Mouse (Mus musculus) mesoderm, embryonic 11.5 days (tissue): ENCODE data around the gene Tnfrsf13c.
"Not testable (repeated sequence)": the region's sequence is repeated elsewhere in the genome, so short reads cannot be mapped to it uniquely, and the experiment has no call there.

Experiments used
- DNase-seq: peaks from one replicate; pipeline ENCODE4 v3.0.0-alpha.2; 2012; ENCODE audit warnings: low read depth, low spot score

Gene Tnfrsf13c

DNA sequence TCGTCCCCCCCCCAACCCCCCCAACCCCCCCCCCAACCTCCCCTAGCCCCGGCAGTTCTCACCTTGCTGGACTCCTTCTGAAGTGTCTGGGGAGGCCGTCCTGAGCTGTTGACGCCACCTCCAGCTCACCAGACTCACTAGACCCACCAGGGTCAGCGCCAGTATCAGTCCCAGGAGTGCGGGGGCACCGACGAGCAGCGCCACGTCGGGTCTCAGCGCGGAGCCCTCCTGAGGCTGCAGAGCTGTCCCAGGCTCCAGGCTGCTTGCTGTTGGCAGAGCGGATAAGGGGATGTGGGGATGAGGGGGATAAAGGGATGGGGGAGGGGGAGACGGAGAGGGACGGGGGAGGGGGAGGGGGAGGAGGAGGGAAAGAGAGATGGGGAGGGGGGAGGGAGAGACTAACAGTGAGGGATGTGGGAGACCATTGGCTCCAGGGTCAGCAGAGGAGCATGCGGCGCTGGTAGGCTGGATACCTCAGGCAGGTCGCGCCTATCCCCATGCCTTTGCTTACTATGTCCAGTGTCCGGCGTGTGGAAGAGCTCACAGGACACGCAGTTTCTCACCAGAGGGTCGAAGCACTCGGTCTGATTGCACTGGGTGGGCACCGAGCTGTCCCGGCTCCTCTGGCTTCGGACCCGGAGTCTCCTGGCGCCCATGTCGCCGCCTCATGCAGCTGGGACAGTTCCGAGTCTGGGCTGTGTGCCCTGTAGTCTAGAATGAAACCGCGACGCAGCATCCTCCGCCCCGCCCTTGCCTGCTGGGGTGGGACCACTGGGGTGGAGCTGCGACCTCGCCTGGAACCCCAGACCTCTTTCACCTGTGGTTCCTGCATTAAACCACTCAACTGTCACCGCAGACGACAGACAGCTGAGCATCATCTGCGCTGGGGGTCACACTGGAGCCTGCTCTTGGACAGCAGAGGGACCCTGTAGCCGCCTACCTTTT lies at the start of gene Tnfrsf13c:
Gene Tnfrsf13c, minus strand, starts transcription at position 713 of the 945 bp plus-strand sequence.
- DNase-seq = no peak

DNA sequence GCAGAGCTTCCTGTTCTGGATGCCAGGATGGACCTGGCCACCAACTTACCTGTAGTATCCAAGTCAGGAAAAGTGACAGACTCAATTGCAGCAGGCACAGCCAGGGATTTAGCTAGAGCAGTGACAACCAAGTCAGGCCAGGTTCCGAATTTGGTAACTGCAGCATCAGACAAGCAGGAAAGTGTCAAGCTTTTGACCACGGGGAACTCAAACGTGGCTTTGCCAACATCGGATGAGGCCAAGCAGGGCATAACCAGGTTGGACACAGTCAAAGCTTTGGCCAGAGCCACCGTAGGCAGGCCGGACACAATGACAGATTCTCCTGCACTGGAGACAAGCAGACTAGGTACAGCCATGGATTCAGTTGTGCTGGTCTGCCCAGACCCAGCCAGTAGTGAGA lies 48.1 kb upstream of the Tnfrsf13c start:
- no peak for DNase-seq

DNA sequence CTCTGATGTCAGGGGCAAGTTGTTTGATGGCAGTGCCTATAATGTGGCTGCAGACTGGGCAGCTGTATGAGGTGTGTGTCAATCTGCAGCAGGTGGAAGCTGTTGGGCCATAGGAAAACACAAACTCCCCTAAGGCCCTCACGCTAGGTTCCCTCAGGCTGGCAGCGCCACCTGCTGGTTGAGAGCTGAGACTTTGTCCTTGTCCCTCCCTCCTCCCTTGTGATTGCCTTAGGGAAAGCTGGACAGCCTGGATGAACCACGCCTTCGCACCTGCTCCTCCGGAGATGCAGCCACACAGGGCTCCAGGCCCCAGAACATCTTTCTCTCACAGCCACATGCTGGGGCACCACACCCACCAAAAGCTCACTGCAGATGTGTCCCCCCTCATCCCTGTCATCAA lies 47.0 kb upstream of the Tnfrsf13c start:
- DNase-seq = peak; percentile 86

DNA sequence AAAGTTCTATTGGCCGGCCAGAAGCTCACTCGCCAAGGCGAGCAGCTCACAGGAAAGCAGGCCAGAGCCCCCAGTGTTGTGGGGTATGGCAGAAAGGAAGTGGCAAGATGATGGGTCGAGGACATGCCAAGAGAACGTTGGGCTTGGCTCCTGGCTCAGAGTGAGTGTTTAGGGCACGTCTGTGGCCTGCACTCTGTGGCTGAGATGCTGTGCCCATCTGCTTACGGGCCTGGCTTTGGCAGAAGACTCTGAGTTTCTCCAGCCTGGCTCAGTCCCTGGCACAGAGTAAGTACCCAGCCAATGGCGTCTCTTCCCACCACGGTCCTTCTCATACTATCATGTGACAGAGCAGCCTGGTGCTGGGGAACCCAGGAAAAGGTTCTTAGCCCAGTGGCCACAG lies 44.6 kb upstream of the Tnfrsf13c start:
- DNase-seq = no peak

DNA sequence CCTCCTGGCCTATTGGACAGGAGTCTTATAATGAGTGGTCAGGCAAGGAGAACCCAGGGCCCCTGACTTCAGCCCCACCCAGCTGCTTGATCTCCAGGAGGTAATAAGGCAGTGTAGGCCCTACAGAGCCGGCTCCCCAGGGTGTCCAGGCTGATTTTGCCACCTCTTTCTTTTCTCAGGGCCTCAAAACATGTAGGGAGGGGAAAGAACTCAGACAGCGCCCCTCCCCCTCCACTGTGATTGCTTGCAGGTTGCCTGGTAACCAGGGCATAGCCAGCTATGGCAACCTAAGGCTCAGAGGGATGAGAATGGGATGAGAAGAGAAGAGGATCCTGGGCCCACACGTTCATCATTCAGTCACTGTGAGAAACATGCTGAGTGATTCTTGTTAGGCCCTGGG lies 44.0 kb upstream of the Tnfrsf13c start:
- peak; percentile 48 for DNase-seq

DNA sequence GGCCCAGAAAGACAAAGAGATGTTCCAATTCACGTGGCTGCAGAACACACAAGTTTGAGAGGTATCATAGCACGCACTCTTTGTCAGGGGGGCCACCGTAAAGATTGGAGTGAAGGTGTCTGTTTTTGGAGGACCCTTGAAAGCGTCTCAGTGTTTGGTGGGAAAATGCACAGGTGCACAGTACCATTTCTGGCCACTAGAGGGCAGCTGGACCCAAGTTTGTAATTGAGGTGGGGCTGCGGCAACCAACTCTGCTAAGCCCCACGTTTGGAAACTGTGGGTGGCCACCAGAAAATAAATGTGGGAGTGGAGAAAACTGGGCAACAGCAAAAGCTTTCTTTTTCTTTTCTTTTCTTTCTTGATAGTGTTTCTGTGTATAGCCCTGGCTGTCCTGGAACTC lies 42.2 kb upstream of the Tnfrsf13c start:
- peak; percentile 64 for DNase-seq

DNA sequence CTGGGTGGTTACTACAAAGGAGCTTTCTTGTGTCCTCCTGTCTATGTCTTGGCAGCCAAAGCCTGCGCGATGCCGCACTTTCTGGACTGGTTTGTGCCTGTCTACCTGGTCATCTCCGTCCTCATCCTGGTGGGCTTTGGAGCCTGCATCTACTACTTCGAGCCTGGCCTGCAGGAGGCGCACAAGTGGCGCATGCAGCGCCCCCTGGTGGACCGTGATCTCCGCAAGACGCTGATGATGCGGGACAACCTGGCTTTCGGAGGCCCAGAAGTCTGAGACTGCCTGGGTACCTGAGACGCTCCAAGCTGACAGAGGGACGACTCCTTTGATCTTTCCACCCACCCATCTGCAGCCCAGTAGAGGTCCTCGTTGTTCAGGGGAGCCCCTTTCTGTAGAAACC lies 35.3 kb upstream of the Tnfrsf13c start:
- peak; percentile 87 for DNase-seq

DNA sequence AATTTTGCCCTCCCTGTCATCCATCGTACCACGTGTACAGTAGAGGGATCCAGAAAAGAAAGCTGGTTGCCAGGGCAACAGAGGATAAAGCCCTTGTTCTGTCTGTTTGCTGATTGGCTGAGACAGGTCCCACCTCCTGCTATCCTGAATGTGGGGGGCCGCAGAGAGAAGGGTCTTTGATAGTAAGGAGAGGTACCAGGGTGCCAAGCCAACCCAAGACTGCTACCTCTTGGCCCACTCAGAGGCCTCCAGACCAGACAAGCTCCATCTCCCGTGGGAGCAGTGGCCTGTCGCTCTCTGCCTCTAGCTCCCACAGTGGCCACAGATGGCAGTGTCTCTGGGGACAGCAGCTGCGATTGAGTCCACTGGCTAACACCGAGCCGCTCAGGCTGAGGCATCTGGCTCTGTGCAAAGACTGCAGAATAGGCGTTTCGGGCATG lies 31.8 kb upstream of the Tnfrsf13c start:
- peak; percentile 77 for DNase-seq

DNA sequence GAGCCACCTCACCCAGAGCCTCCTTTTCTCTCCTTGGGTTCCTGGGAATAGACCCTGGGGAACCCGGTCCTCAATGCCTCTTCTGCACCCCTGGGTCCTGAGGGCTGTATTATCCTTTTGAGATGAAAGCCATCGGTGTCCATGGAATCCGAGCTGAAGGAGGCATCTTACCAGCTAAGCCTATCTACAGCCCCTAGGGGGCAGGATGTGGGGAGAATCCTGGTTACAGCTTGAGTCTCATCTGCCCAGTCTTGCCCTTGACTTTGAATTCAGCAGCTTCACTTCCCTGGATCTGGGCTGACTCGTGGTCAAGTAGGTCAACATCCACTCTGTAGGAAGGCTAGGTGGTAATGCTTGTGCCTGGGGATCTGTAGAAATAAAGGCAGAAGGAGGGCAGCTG lies 31.1 kb upstream of the Tnfrsf13c start:
- DNase-seq = no peak

DNA sequence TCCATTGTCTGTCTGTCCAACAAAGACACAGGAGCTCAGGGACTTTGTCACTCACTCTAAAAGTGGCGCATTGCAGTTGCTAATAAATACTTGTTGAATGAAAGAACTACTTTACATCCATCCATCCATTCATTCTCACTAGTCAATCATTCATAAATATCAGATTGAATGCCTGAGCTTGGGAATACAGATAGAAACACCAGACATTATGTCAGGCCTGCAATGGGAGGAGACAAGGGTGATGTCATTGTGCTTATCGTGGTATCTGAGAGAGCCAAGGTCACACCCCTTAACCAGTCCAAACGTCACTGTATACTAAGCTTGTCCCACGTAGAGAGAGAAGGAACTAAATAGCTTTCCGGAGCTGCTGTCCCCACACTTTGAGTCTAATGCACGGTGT lies 27.9 kb upstream of the Tnfrsf13c start, which contains the start of gene 1500009C09Rik:
Gene 1500009C09Rik, plus strand, starts transcription at position 301 of the 400 bp plus-strand sequence.
- no peak for DNase-seq

DNA sequence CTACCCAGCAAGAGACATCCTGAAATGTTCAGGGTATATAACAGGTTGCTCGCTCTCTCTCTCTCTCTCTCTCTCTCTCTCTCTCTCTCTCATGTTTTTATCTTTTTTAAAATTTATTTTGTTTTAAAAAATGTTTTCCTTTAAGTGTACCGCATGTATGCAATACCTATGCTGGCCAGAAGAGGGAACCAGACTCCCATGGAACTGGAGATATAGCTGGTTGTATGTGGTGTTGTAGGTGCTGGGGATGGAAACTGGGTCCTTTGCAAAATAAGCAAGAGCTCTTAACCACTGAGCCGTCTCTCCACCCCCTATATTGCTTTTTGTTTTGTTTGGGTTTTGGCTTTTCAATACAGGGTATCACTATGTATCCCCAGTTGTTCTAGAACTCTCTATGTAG lies 27.4 kb upstream of the Tnfrsf13c start:
- no peak for DNase-seq

DNA sequence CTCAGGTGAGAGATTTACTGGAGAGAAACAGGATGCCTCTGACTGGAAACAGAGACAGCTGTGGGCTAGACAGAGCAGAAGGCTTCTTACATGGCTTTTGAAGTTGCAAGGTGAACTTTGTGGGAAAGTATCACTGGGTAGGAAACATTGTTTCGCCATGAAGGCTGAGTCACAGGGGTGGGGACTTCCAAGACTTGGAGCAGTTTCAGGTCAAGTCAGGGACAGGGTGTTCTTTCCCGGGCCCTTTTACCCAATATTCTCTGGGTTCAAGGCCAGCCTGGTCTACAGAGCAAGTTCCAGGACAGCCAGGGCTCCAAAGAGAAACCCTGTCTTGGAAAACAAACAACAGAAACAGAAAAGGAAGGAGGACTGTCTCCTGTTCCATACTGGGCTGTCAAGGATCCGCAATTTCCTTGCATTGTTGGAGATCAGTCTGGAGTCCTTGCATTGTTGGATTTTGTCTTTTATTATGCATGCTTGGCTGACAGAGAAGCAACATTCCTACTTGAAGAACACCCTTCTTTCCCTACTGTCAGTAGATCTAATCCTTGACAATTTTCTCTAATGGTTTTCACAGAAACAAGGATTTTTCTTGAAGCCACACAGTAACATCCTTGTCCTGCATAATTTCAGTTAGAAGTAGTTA lies 23.1 kb upstream of the Tnfrsf13c start:
- no peak for DNase-seq

DNA sequence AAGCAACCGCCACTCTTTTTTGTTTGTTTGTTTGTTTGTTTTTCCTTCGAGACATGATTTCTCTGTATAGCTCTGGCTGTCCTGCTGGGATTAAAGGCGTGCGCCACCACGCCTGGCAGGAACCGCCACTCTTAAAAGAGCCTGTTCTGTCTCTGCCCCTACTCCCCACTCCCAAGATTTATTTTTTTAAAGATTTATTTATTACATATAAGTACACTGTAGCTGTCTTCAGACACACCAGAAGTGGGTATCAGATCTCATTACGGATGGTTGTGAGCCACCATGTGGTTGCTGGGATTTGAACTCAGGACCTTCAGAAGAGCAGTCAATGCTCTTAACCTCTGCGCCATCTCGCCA lies 20.6 kb upstream of the Tnfrsf13c start:
- DNase-seq = not testable (repeated sequence)

DNA sequence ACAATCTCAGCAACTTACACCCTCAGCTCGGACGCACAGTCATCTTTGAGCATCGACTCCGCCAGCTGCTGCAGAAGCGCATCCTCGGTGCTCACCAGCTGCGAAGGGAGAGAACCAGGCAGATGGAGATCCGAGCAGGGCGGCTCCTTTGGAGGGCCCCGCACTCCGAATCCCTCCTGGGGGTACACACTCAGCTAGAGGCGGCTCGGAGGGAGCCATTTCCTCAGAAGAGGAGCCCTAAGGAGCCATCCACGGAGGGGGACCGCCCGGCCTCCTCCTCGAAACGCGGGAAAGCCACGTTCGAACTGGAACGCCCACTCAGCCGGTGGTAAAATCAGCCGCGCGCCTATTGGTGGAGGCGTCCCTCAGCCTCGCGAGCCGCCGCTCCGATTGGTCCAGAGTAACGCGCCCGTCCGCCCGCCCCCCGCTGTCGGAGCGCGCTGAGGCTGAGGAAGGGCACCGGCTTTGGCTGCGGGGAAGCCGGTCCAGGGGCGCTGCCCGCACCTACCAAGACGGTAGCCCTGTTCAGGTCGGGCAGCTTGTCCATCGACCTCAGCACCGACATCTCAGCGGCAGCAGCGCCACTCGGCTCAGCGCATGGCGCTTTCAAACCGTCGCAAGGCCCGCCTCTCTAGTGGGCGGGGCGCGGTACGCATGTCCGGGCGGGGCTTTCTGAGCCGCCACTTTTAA lies 20.1 kb upstream of the Tnfrsf13c start, which contains the start of gene Cenpm:
Gene Cenpm, minus strand, starts transcription at position 634 of the 690 bp plus-strand sequence.
- peak; percentile 90 for DNase-seq

DNA sequence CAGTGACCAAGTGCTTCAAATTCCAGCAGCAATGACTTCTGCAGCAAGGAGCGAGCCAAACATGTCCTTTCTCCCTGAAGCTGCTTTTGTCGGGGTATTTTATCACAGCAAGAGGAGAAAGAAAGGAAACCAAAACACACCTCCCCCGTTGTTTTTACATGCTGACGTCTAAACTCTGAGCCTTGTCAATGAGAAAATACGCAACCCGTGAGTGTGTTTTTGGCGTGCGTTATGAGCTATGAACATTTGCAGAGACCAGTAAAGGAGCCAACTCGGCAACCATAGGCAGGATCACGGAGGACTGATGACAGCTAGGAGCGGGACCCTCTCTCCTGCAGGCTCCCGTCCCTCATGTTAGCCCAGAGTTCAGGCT lies 19.6 kb upstream of the Tnfrsf13c start:
- no peak for DNase-seq

DNA sequence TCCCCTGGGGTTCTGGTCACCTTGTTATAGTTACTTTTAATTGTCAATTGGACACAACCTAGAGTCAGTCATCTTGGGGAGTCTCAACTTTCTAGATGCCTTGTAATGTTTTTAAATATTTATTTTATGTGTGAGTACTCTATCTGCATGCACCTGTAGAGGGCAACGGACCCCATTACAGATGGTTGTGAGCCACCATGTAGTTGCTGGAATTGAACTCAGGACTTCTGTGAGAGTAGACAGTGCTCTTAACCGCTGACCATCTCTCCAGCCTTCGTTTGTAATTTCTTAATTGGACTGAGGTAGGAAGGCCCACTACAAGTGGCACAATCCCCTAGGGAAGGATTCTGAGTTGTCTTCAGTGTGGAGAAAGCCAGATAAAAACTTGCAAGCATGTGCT lies 19.1 kb upstream of the Tnfrsf13c start:
- no peak for DNase-seq

DNA sequence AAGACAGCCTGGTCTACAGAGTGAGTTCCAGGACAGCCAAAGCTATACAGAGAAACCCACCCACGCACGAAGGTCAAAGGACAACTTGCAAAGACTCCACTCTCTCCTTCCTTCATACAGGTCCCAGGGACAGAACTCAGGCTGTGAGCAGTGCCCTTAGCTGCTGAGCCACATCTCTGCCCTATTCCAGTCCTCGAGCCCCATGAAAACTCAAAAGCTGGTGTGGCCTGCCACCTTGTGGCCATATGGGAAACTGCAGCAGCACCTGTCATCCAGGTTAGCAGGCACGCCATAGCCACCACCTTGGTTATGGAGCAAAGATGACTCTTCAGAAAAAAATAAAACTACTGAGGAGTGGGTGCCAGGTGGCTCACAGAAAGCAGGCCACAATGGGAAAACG lies 12.4 kb upstream of the Tnfrsf13c start:
- DNase-seq = peak; percentile 79

DNA sequence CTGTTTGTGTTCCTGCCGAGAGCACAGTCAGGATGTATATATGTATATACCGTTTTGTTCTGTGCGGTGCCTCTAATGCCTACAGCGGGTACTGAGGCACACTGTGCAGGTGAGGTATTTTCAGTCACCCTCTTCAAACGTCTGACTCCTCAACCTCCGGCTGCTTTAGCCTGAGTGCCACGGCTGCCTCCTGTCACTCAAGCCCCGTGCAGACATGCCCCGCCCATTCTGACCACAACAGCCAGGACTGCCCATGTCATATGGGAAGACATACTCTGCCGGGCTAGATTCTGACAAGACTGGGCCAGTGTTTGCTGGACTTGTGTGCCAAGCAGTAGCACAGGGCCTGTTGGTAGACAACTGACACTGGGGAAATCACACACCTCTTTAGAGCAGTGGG lies 11.5 kb upstream of the Tnfrsf13c start:
- no peak for DNase-seq

DNA sequence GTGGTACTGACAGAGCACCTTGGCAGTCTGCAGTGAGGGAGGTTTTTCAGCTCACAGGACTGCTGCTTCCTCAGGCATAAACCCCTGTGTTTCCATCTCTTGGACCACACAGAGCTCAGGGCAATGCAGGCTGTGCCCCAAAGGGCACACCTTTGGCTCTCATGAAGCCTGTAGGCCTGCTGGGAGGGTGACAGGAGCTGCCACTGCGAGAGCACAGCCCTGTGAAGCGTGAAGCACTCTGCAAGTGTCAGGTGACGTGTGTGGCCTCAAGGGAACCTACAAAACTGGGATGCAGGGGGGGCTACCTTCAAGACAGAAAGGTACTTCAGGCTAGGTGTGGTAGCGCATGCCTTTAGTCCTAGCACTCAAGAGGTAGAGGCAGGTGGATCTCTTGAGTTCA lies 8.5 kb upstream of the Tnfrsf13c start:
- DNase-seq = no peak

DNA sequence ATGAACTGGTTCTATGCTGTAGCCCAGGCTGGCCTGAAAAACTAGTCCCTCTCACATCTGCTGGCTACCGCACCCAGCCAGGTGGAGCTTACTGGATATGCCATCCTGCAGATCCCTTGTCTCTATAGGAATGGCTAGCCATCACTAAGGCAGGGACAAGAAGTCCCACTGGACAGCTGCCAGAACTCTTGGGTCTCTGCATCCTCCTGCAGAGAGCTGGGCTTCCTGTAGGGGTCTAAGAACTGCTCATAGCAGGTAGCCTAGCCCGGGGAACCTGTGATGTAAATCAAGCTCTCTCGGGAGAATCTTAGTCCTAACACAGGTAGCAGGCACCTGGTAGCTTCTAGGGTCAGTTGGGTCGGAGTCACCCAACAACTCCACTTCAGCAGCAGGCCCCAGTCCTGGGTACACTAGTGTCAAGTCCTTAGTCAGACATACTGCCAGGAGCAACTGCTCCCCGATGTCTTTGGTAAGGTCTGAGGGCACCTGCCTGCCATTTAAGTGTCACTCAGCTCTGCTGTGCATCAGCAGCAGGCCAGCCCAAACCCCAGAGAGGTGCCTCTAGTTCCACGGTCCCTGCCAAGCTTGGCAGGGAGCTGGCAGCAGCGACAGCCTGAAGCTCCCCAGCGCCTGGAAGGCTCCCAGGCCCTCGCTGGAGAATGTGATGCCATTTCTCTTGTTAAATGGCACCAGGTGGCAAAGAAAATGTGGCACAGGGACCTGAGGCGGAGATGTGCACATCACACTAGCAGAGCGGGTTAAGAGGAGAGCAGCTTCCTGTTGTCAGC lies 7.6 kb upstream of the Tnfrsf13c start:
- DNase-seq = no peak

DNA sequence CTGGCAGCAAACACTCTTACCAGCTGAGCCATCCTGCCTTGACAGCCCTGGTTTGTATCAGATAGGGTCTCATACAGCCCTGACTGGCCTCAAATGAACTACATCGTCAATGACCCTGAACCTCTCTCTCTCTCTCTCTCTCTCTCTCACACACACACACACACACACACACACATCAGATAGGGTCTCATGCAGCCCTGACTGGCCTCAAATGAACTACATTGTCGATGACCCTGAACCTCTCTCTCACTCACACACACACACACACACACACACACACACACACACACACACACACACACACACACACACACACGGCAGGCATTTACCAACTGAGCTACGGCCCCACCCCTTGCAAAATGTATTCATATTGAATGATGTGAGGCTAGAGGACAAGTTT lies 6.9 kb upstream of the Tnfrsf13c start:
- no peak for DNase-seq
